Mouse (Mus musculus) ovary, adult 18-20 months (tissue): ENCODE results near the gene Misp.

Experiments used
- DNase-seq: peaks from one replicate; pipeline ENCODE4 v3.0.0; 2022; ENCODE audit warnings: low spot score, mixed read lengths

Gene Misp

DNA sequence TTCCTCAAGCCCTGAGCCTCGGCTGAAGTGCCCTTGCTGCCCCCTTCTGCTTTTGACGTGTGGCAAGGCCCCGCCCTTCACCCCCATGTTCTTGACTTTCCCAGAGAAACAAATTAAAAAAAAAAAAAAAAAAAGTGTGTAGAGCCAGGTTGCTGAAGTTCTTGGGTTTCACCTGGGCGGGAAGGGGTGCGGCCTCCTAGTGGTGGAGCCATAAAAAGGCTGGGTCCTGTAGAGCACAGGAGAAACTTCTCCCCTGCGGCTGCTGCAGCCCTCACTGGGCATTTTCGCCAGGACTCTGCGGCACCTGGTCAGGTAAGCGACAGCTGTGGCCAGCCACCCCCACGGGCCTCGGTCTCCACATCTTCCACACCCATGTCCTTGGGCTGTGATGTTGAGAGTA is at the start of gene Misp:
TSS of gene Misp (plus strand) at position 208 of the 400 bp plus-strand sequence.
- DNase-seq, result no peak

DNA sequence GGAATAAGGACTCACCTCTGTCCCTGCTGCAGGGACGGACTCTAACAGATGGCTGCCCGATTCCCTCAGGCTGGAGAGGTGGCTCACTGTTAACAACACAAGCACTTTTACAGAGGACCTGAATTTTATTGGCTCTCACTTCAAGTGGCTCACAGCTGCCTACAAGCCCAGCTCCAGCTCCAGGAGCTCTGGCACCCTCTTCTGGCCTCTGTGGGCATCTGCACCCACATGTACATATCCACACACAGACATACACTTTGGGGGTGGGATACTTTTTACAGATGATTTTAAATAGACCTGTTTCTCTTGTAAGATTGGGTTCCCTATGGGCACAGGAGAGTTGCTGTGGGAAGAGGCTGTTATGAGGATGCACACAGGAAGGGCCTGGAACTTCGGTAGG is 48.5 kb upstream of the Misp start:
- DNase-seq, result no peak

DNA sequence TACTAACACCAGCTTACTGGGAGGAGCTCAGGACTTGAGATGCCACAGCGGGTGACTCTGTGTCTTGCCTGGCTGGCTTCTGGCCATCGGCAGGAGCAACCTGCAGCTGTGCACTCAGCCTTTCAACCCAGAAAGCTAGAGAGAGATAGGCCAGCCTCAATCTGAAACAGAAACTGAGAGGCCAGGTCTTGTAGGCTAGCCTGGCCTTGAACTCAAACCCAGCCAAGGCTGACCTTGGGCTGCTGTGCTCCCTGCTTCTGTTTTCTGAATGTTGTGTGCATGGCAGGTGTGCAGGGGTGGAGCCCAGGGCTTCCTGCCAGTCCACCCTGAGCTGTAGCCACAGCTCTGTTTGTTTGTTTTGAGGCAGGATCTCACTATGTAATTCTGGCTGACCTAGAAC is 47.6 kb upstream of the Misp start:
- no peak for DNase-seq

DNA sequence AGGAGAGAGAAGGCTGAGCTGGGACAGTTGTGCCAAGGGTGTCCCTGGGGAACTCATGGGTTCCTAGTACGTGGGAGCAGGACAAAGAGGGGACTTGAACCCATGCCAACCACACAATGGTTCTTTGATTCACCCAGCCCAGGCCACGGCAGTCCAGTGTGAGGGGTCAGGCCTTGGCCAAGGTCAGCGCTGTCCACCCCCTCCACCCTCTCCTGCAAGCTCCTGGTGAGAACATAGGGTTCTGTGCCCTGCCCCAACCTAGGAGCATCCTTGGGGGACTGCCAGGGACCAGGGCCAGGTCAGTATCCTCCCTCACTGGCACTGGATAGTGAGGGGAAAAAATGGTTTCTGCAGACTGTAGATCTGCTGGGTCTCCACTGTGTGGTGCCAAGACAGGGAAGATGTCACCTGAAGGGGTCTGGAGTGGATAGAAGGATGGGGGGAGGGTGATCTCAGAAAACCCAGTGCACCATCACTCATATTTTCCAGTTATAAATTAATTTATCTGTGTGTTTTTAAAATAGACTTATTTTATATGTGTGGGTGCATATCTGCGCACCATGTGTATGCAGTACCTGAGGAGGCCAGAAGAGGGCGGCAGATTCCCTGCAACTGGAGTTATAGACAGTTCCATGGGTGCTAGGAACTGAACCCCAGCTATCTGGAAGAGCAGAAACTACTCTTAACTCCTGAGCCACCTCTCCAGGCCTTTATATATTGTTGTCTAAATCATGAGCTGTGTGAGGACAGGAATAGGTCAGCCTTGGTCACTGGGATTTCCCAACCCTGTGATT is 46.1 kb upstream of the Misp start:
- no peak for DNase-seq

DNA sequence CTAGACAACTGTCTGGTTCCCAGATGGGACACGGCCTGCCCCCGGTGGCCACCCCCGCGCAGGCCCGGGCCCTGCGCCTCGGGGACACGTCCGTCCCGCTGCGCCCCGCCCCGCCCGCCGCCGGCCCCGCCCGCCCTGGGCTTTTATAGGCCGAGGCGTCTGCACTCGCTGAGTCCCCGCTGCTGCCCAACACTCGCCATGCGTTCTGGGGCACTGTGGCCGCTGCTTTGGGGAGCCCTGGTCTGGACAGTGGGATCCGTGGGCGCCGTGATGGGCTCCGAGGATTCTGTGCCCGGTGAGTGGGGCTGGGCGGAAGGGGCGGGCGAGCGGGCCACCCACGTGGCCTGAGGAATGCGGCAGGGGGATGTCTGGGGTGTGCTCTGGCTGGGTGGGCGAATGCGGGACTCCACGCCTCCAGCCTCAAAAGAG is 43.7 kb upstream of the Misp start, which contains the start of gene Fstl3:
TSS of gene Fstl3 (plus strand) at position 170 of the 429 bp plus-strand sequence.
- DNase-seq, result no peak

DNA sequence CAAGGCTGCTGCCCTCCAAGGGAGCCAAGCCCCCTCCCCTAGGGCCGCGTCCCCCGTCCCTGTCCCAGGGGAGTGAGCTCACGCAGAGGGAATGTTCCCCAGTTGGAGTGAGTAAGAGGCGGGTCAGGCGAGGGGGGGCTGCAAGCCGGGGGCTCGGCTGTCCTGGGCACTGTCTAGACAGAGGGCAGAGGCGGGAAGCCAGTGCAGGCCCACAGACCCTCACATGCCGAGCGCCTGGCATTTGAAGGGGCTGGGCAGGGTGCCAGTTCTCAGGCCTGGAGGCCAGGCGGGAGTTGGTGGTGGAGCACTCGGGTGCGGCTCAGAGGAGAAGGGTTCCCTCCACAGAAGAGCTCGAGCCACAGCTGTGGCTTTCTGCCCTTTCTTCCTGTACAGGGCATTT is 42.8 kb upstream of the Misp start:
- no peak for DNase-seq

DNA sequence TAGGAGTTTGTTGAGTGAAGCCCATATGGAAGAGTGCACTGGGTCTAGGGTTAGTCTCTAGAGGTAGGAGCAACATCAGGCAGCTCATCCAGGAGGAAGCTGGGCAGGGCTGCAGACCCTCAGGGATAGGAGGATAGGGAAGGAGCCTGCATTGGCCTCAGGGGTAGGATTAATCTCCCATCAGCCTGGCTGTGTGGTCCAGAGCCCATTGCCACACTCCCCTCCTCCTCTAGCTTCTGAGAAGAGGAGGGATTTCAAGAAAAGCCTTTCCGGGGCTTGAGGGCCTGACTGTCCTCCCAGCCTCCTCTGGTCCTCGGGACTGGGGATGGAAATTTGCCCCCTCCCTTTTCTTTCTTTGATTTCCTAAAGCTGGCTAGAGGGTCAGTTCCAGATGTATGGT is 41.6 kb upstream of the Misp start:
- DNase-seq, result no peak

DNA sequence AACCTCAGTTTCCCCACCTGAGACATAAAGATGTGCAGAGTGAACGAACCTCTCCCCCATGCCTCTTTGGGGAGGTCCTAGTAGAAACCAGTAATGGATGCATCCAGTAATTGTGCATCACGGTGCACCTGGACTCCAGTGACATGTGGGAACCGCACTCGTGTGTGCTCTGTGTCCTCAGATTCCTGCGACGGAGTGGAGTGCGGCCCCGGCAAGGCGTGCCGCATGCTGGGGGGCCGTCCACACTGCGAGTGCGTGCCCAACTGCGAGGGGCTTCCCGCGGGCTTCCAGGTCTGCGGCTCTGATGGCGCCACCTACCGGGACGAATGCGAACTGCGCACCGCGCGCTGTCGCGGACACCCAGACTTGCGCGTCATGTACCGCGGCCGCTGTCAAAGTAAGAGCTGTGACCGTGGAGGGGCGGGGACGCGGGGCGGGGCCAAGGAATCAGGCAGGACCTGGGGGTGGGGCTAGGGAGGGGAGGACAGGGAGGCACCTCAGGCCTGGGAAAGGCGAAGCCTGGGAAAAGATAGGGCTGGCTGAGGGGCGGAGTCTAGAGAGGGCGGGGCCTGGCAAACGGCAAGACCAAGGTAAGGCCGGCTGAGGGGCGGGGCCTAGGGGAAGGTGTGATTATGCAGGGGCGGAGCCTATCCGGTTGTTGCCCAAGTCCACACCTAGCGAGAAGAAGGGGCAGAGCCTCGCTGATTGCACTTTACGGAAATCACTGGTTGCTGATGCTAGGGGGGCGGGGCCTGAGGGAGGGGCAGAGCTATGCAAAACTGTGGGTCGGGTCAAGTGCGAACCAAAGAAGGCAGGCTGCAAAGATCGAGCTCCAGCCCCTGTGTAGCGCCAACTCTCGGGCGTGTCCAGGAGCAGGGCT is 40.8 kb upstream of the Misp start:
- DNase-seq, result peak; percentile 96

DNA sequence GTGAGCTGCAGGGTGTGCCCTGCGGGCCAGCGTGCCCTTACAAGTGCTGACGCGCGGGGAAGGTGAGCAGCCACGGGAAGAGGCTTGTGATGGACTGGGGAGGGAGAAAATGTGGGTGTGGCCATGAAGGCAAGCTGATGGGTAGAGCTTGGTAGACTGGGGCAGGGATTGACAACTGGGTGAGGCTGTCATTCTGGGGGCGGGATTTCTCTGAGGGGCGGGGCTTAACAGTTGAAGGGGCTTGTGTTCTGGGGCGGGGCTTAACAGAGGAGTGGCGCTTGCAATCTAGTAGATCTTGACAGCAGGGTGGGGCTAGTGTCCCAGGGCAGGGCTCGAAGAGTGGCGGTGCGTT is 40.1 kb upstream of the Misp start:
- DNase-seq, result no peak

DNA sequence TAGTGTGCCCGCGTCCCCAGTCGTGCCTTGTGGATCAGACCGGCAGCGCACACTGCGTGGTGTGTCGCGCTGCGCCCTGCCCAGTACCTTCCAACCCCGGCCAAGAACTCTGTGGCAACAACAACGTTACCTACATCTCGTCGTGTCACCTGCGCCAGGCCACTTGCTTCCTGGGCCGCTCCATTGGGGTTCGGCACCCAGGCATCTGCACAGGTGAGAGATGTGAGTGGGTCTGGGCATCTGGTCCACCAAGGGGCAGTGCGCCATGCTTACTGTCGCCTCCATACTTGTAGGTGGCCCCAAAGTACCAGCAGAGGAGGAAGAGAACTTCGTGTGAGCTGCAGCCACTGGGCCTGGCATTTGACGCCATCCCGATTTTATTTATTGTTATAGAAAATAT is 39.6 kb upstream of the Misp start:
- no peak for DNase-seq

DNA sequence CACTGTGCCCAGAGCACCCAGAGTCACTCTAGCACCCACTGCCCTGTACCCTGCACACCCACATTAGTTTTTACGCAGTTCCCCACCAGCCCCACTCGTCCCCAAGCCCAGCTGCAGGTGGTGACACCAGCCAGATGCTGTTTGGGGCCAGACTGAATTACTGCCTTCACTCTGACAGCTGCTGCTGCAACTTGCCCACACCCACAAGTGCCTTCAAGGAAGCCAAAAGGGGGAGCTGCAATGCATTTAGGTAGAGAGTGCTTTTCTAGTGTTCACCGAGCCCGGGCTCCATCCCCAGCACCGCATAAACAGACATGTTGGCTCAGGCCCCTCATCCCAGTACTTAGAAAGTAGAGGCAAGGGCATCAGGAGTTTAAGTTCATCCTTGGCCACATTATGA is 38.8 kb upstream of the Misp start:
- no peak for DNase-seq

DNA sequence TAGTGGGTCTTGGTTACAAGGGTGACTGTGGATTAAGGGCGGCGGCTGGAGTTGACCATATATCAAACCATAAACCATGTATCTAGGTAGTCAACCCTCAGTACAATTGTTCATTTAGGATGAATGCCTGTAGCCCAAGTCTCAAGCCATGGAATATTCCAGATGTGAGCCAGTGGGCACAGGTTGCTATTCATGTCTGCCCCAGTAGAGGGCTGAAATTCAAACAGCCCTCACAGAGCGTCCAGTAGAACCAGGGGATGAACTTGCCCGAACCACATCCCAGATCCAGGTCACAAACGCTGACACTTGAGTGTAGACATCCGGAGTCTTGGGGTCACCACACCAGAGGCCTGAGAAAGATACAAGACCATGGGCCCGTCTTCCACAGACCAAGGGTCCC is 37.7 kb upstream of the Misp start:
- no peak for DNase-seq

DNA sequence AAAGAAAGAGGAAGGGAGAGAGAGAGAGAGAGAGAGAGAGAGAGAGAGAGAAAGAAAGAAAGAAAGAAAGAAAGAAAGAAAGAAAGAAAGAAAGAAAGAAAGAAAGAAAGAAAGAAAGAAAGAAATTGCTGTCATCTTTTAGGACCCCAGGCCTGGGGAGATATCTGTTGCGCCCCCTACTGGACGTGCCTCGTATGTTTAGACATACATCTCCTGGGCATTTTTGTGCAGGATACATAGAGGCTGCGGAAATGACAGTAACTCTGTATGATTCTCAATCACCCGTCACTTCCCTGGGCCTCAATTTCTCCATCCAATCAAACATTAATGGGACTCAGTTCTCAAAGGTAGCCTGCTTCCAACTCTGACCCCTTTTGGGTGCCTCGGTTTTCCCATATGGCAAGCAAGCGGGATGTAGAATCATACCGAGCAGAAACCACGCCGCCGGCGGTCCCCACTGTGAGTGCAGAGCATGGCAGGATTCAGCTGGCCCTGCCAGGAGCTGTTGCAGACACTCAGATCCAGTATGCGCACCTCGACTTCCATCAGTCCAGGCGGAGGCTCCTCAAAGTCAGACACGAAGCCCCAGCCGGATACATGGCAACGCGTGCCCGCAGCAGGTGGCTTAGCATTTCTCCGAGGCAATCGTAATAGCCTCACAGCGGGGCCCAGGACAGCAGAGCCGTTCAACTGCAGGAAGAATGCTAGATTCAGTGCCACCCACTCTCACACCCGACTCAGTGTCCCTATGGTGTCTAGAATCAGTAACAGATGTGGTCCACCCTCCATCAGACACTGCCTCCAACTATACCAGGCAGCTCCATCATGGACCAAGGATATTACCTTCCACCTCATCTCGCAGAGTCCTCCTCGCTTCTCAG is 36.6 kb upstream of the Misp start:
- DNase-seq, result no peak

DNA sequence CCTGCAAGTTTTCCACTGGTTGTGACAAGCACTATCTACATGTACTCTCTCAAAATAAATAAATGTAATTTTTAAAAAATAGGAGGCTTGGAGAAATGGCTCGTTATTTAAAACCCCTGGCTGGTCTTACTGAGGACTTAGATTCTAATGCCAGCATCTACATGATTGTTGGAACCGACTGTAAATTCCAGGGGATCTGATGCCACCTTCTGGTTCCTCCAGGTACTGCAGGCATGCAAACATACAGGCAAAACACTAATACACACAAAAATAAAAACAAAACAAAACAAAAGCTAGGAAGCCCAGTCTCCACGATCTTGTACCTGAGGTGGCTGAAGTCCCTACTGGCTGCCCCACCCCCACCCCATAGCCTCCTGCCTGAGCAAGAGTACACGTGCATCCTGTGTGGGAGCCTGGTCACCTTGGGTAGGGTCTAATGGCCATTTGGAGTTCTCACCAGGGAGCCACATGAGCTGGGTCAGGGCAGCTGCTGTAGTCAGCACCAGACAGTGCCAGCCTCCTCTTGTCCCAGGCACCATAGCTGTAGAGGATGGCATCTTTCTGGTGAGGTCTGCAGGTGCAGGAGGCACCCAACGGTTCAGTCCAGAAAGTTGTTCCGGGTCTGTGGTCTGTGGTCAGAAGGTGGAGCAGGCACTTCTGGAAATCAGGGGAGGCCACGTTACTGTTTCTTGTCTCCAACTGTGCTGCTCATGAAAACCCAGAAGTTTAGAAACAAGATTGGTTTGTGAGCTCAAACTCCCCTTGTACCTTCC is 32.2 kb upstream of the Misp start:
- no peak for DNase-seq

DNA sequence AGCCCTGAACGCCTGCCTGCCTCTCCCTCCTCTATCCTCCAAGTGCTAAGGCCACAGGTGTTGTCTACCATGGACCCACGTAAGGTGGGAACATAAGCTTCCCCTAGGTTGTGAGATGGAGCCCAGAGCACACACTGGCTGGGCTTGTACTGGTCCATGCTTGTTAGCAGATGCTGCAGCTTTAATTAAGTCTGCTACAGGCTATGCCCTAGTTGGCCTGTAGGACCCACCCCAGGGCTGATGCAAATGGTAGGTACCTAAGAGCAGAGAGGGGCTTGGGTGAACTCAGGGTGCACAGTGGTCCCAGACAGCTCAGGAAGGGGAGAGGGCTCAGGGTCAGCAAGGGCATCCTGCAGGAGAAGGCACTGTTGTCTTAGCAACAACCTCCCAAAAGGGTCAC is 31.2 kb upstream of the Misp start:
- no peak for DNase-seq

DNA sequence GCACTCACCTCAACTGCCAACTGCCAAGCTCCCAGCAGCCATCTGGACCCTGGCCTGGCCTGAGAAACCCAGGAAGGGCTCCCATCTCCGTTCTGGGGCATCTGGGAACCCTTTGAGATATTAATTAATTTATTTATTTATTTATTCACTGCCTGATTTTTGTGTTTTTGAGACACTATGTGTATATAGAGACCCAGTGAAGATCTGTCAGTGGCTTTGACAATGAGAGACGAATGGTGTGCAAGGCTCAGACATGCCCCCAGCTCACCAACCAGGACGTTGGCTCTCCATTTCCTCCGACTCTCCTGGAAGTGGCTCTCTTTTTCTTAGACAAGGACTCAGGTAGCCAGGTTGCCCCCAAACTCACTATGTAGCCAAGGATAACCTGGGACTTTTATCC is 29.9 kb upstream of the Misp start, which contains the start of gene Prss57:
TSS of gene Prss57 (minus strand) at position 101 of the 400 bp plus-strand sequence.
- DNase-seq, result no peak

DNA sequence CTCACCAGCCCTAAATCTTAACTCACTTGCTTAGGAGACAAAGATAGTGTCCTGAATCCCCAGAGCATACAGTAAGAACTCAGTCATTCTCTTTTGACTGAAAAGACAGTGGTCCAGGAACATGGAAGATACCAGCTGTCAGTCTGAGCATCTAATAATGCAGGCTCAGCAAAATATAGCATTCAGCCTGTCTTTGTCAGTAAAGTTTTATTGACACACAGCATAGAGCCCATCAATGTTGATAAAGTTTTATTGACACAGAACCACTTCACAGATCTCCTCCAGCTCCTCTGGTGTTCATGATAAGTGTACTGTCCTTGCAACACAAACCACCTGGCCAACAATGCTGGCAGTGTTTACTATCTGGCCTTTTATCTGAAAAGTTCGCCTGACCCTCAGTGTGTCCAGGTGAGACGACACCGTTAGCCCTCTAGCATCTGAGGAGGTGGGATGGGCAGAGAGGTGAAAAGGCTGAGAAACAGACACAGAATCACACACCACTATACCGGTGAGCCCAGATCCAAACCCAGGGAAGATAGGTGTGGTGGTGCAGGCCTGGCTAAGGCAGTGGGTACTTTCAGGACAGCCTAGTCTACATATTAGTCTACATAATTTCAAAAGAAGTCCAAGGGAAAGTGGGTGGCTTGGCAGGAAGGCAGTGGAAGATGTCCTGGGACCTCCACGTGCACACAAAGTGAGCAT is 28.3 kb upstream of the Misp start:
- DNase-seq, result no peak

DNA sequence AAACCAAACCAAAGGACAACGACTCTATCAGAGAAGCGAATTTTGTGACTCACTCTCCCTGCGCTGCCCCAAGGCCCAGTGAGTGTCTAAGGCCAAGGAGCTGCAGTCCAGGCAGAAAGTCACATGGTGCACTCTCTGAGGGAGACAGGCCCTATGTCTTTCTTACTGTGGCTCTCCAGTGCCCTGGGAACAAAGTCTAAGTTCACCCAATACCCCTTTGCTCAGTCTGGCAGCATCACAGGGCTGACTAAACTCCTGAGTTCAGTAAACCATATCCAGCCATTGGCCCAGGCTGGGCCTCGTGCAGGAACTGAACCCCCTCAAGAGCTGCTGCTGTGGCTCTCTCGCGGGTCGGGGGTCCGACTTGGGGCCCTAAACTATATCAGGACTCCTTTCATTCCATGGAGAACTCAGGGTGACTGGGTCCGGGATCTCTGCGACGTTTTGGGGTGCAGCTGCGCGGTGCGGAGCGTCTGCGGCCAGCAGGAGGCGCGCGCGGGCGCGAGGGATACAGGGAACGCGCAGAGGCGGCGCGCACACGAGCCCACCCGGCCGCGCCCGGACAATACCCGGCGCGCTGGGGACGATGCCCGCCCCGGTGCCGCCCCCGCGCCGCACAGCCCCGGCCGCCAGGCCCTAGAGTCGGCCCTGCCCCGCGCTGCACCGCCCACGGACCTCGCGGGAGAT is 27.6 kb upstream of the Misp start, which contains the start of gene Palm:
TSS of gene Palm (plus strand) at position 522 of the 687 bp plus-strand sequence.
- peak; percentile 51 for DNase-seq

DNA sequence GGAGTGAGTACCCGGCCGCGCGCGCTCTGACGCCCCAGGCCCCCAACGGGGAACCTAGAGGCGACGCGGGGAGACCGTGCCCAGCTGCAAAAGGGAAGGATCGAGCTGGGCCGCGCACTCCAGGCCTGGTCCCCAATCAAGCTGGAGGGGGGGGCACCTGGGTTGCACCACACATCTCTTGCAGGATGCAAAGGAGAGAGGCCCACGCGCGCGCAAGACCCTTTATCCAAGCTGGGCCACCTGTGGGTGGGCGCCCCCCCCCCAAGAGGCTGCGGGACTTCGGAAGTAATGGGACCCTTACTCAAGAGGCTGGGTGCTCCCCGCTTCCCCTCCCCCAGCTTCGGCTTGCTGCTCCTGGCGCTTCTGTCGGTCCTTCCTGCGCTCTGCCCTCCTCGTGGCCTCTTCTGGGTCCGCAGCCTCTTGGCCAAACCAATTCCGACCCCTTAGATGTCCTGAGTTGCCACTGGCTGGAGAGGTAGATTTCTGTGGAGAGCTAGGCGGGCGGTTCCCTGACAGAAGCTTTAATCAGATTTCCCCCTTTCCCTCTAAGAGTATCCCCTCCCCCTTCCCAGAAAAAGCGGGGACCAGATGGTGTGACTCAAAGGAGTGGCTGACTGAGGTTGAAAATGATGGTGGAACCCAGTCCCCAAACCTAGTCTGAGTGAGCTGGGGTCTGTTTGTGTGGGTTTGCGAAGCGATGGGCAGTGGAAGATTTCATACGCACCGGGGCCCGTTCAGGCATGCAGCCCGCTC is 26.9 kb upstream of the Misp start:
- DNase-seq, result no peak
